Mouse (Mus musculus) liver, adult 2 months (tissue): ENCODE measurements at regions not wholly inside any gene's neighbourhood (a gene's known extent, or its start where the extent isn't known, plus 50 kb on each side); places are given as distances from the start of the nearest gene placed in this dataset.

ENCODE experiments used
- CTCF ChIP-seq: fragments of 200-500 bp; IDR thresholded peaks from 2 replicates; pipeline ENCODE4 v1.5.1; 2011; ENCODE audit warnings: low read depth, low read length, control low read depth
- POLR2A ChIP-seq: fragments of 200-500 bp; IDR thresholded peaks from 2 replicates; pipeline ENCODE4 v1.6.1; 2011; ENCODE audit warnings: low read length, control low read depth; ENCODE audit not compliant: insufficient read depth; ENCODE audit errors: extremely low read depth

- no peak for TF ChIP-seq POLR2A
- no peak for TF ChIP-seq CTCF
Observed at GRCm38 (mm10) chr1:42542846-42543549, 152.6 kb upstream of the Pou3f3 start.
